Mouse (Mus musculus) inflammation-experienced regulatory T-cells (primary cell): ENCODE data around the gene Mei1. TPM values are rescaled to one million over a fixed set of nuclear protein-coding genes. Genes with fewer than 3 reads are reported as not detected.

Source experiments
- polyA plus RNA-seq, 2 experiments: library from polyadenylated mRNA; unstranded; fragments of 100-300 nt; shearing (Covaris generic); gene quantifications; one replicate each; pipeline ENCODE4 v1.2.1; 2017

Gene Mei1
- polyA plus RNA-seq, result 1 to 10 TPM in 1 of 2 experiments, under 1 TPM in 1; 0.14 to 1.4 TPM

GRCm38 (mm10) chr15:82069898-82070297 is at the start of gene Mei1:
Mei1 (plus strand) TSS chr15:82069996.

DNA sequence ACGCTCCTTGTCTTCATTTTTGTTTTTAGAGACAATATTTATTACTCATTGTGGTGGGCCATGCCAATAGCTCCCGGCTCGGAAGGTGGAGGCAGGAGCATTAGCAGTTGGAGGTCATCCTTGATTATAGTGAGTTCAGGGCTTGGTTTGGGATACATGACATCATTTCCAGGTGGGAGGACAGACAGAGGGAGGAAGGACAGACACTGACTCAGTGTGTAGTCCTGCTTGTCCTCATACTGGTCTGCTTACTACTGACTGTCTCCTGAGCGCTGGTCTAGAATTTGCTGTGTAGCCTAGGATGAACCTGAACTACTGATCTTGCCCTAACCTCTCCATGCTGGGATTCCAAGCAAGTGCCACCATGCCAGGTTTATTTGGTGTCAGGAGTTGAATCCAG is 36.0 kb upstream of the Mei1 start, which contains the start of gene Desi1:
Gene Desi1, minus strand, starts transcription at position 101 of the 400 bp plus-strand sequence.

GRCm38 (mm10) chr15:82047080-82047883 is 22.5 kb upstream of the Mei1 start, which contains the start of gene Snu13:
Snu13 (minus strand) TSS chr15:82047598.

GRCm38 (mm10) chr15:82058719-82059201 is 11.0 kb upstream of the Mei1 start, which contains the start of gene 4930407I10Rik:
4930407I10Rik (plus strand) TSS chr15:82059151.

GRCm38 (mm10) chr15:82127426-82128374 is 57.9 kb downstream of the Mei1 start, which contains the start of gene Ccdc134:
Ccdc134 (plus strand) TSS chr15:82127922.

GRCm38 (mm10) chr15:82146770-82147610 is 77.2 kb downstream of the Mei1 start, which contains the start of gene Srebf2:
Srebf2 (plus strand) TSS chr15:82147181.

Other genes with a start within 250 kb of the Mei1 start
- 10 to 100 TPM; 75.8 to 78.2 TPM for gene Tob2, start 211.2 kb upstream of the Mei1 start, polyA plus RNA-seq
- 10 to 100 TPM; 83.1 to 92.8 TPM for gene Phf5a, start 198.1 kb upstream of the Mei1 start, polyA plus RNA-seq
- gene Aco2, start 197.7 kb upstream of the Mei1 start, polyA plus RNA-seq, result 100 to 1,000 TPM; 122 to 127 TPM
- gene Polr3h, start 143.8 kb upstream of the Mei1 start, polyA plus RNA-seq, result 10 to 100 TPM; 53.2 to 55.8 TPM
- under 1 TPM in 1 of 2 experiments, not detected in 1; 0.27 TPM for gene Csdc2, start 133.2 kb upstream of the Mei1 start, polyA plus RNA-seq
- 10 to 100 TPM; 13.0 to 16.0 TPM for gene Pmm1, start 109.1 kb upstream of the Mei1 start, polyA plus RNA-seq
- gene 1700029P11Rik, start 89.5 kb upstream of the Mei1 start, polyA plus RNA-seq, result not detected
- gene Xrcc6, start 82.2 kb upstream of the Mei1 start, polyA plus RNA-seq, result 10 to 100 TPM; 62.0 to 77.7 TPM
- 10 to 100 TPM; 37.2 to 48.3 TPM for gene Desi1, start 36.1 kb upstream of the Mei1 start, polyA plus RNA-seq
- gene Snu13, start 22.4 kb upstream of the Mei1 start, polyA plus RNA-seq, result 100 to 1,000 TPM; 136 to 218 TPM
- under 1 TPM in 1 of 2 experiments, not detected in 1; 0.70 TPM for gene 4930407I10Rik, start 10.8 kb upstream of the Mei1 start, polyA plus RNA-seq
- gene Ccdc134, start 57.9 kb downstream of the Mei1 start, polyA plus RNA-seq, result 10 to 100 TPM; 26.9 to 37.1 TPM
- 100 to 1,000 TPM; 108 to 135 TPM for gene Srebf2, start 77.2 kb downstream of the Mei1 start, polyA plus RNA-seq
- 1 to 10 TPM in 1 of 2 experiments, under 1 TPM in 1; 0.13 to 1.5 TPM for gene Shisa8, start 142.8 kb downstream of the Mei1 start, polyA plus RNA-seq
- gene Tnfrsf13c, start 154.4 kb downstream of the Mei1 start, polyA plus RNA-seq, result 1 to 10 TPM; 4.3 to 7.4 TPM
- 1 to 10 TPM; 2.5 to 6.1 TPM for gene Cenpm, start 174.8 kb downstream of the Mei1 start, polyA plus RNA-seq
- 1 to 10 TPM in 1 of 2 experiments, not detected in 1; 1.0 TPM for gene 1500009C09Rik, start 182.4 kb downstream of the Mei1 start, polyA plus RNA-seq
- gene Sept3, start 204.9 kb downstream of the Mei1 start, polyA plus RNA-seq, result 1 to 10 TPM in 1 of 2 experiments, under 1 TPM in 1; 0.45 to 2.1 TPM
- under 1 TPM in 1 of 2 experiments, not detected in 1; 0.53 TPM for gene Wbp2nl, start 229.0 kb downstream of the Mei1 start, polyA plus RNA-seq